Mouse (Mus musculus) heart, embryonic 15.5 days (tissue): ENCODE measurements around the gene Pou3f4. TPM values are rescaled to one million over a fixed set of nuclear protein-coding genes. Genes with fewer than 3 reads are reported as not detected.
"Not testable (repeated sequence)": the region's sequence is repeated elsewhere in the genome, so short reads cannot be mapped to it uniquely, and the experiment has no call there.

Source experiments
- ATAC-seq: fragments of 200-750 bp; cut with Nextera tagmentation; replicated peaks from 2 replicates; pipeline ENCODE4 v1.8.0; 2017; ENCODE audit warnings: low read depth, moderate TSS enrichment; ENCODE audit not compliant: insufficient number of reproducible peaks, insufficient read depth, low FRiP score
- H3K27ac ChIP-seq: fragments of 300-500 bp; sonication (generic); 2 replicates; pipeline ENCODE4 v1.5.1; 2015; ENCODE audit warnings: mild to moderate bottlenecking, inconsistent platforms
- H3K27me3 ChIP-seq: fragments of 300-500 bp; sonication (generic); 2 replicates; pipeline ENCODE4 v1.6.1; 2015; ENCODE audit warnings: inconsistent platforms
- H3K36me3 ChIP-seq: fragments of 300-500 bp; sonication (generic); 2 replicates; pipeline ENCODE4 v1.6.1; 2015; ENCODE audit warnings: mild to moderate bottlenecking, inconsistent platforms
- H3K4me1 ChIP-seq: fragments of 300-500 bp; sonication (generic); replicated peaks from 2 replicates; pipeline ENCODE4 v1.6.1; 2015; ENCODE audit warnings: inconsistent platforms
- H3K4me2 ChIP-seq: fragments of 300-500 bp; sonication (generic); 2 replicates; pipeline ENCODE4 v1.6.1; 2015; ENCODE audit warnings: inconsistent platforms, mild to moderate bottlenecking, moderate library complexity
- H3K4me3 ChIP-seq: fragments of 300-500 bp; sonication (generic); 2 replicates; pipeline ENCODE4 v1.5.1; 2015; ENCODE audit warnings: mild to moderate bottlenecking, inconsistent platforms
- H3K9ac ChIP-seq: fragments of 300-500 bp; sonication (generic); 2 replicates; pipeline ENCODE4 v1.6.1; 2015; ENCODE audit warnings: mild to moderate bottlenecking, inconsistent platforms
- H3K9me3 ChIP-seq: fragments of 300-500 bp; sonication (generic); replicated peaks from 2 replicates; pipeline ENCODE4 v1.6.1; 2016; ENCODE audit warnings: inconsistent platforms
- WGBS: fragments of 180-500 bp; shearing (Covaris S2); methylation state at CpG from one replicate; pipeline ENCODE4 v1.1.7; 2015; ENCODE audit warnings: mixed read lengths; 5-methylcytosine and 5-hydroxymethylcytosine counted together
- polyA plus RNA-seq: library from polyadenylated mRNA; unstranded; fragments of >200 nt; fragmentation: Nextera tagmentation; extraction: Ambion mirVana; gene quantifications from 2 replicates; pipeline ENCODE4 v1.2.1, GENCODE M21; 2015

Gene Pou3f4
- polyA plus RNA-seq: 0.10 TPM in 1 of 2 replicates, not detected in the other

DNA sequence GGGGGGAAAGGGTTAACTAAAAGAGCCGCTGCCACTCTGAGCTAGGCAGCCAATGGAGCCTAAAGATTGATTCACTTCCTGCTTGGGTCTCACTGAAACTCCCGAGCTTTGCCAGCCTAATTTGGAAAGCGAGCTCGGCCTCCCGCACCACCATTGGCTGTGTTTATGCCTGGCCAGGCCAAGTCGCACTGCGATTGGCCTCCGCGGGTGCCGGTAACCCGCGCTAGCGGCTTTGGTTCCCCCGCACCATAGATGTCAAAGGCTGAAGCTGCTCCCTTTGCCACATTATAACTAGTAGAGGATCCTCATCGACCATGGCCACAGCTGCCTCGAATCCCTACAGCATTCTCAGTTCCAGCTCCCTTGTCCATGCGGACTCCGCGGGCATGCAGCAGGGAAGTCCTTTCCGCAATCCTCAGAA, at the start of gene Pou3f4:
Gene Pou3f4 (plus strand): TSS at position 130 of the 421 bp plus-strand sequence.
- Histone ChIP-seq H3K4me3 (peak within 1 kb of the TSS; percentile 48), H3K4me1 (no peaks in the 10 kb centered on the region), H3K27me3 (peaks cover 41% of the 10 kb centered on the region), H3K27ac (no peak within 1 kb of the TSS), H3K9me3 (no peaks in the 10 kb centered on the region), H3K4me2 (peak within 1 kb of the TSS; percentile 71), H3K36me3 (no peaks in the 10 kb centered on the region), H3K9ac (no peak within 1 kb of the TSS)
- 19% methylated on average over 20 of the region's 20 CpGs for WGBS
- peak; percentile 85 for ATAC-seq

DNA sequence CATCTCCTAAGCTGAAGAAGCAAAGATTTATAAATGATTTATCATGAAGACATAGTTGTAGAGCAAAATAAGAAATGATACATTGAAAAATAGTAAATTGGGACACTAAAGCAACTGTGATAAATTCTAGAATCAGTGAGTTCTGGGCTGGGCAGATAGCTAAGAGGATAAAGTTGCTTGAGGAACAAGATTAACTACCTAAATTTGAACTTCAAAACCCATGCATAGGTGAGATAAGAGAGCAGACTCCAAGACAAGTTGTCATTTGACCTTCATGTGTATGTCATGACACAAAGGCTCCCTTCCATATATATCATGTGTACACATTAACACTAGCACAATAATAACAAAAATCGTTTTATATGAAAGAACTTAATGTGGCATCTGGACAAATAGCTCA, 48.1 kb upstream of the Pou3f4 start:
- 47% methylated on average over 1 of the region's 1 CpGs for WGBS
- H3K4me1 ChIP-seq: no peaks in the 10 kb centered on the region
- no peak overlapping the region for H3K9ac ChIP-seq
- no peak overlapping the region for H3K27ac ChIP-seq
- H3K27me3 ChIP-seq: no peaks in the 10 kb centered on the region
- H3K36me3 ChIP-seq: no peaks in the 10 kb centered on the region
- H3K4me2 ChIP-seq: no peak overlapping the region
- H3K9me3 ChIP-seq: no peaks in the 10 kb centered on the region
- H3K4me3 ChIP-seq: no peak overlapping the region
- no peak for ATAC-seq

DNA sequence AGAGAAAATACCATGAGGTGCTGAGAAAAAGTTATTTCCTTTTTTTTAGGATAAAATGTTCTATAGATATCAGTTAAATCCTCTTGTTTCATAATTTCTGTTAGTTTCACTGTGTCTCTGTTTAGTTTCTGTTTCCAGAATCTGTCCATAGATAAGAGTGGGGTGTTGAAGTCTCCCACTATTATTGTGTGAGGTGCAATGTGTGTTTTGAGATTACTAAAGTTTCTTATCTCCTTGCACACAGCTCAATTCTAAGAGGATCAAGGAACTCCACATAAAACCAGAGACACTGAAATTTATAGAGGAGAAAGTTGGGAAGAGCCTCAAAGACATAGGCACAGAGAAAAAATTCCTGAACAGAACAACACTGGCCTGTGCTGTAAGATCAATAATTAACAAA, 39.3 kb upstream of the Pou3f4 start:
- H3K4me1 ChIP-seq, H3K27me3 ChIP-seq, H3K36me3 ChIP-seq, H3K9me3 ChIP-seq, H3K4me2 ChIP-seq, H3K27ac ChIP-seq, H3K4me3 ChIP-seq, H3K9ac ChIP-seq, ATAC-seq: not testable (repeated sequence)

DNA sequence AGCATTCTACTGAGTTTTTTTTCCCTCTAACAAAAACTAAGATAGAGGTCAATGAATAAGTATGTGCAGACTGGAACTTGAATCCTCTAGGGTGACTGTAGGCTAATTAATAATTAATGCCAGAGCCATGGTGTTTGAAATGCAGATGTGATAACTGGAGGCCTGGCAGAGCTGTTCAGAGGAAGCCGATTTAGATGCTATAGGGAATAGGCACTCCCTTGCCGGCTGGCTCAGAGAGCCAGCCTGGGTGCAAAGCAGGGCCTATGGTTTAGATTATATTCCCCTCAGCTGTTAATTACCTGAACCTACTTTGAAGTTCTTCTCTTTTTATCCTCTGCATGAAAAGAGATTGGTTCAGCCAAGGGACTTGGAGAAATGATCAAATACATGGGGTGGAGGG, 11.6 kb upstream of the Pou3f4 start:
- Histone ChIP-seq H3K4me1 (no peaks in the 10 kb centered on the region), H3K27me3 (no peaks in the 10 kb centered on the region), H3K27ac (no peak overlapping the region), H3K36me3 (no peaks in the 10 kb centered on the region), H3K9me3 (no peaks in the 10 kb centered on the region), H3K9ac (no peak overlapping the region), H3K4me2 (no peak overlapping the region), H3K4me3 (no peak overlapping the region)
- 55% methylated on average over 2 of the region's 2 CpGs for WGBS
- ATAC-seq: no peak

- no peak overlapping the region for H3K9ac ChIP-seq
- H3K27me3 ChIP-seq: peaks cover 22% of the 10 kb centered on the region
- 41% methylated on average over 4 of the region's 4 CpGs for WGBS
Observed at GRCm38 (mm10) chrX:110810001-110810578, 4.0 kb upstream of the Pou3f4 start.

GRCm38 (mm10) chrX:110810753-110811506, 3.1 kb upstream of the Pou3f4 start:
- peaks cover 25% of the 10 kb centered on the region for H3K27me3 ChIP-seq
- no peak overlapping the region for H3K27ac ChIP-seq
- no peak overlapping the region for H3K9ac ChIP-seq
- no peaks in the 10 kb centered on the region for H3K36me3 ChIP-seq
- no peaks in the 10 kb centered on the region for H3K4me1 ChIP-seq
- no peaks in the 10 kb centered on the region for H3K9me3 ChIP-seq
- no peak overlapping the region for H3K4me3 ChIP-seq
- no peak for ATAC-seq
- 51% methylated on average over 5 of the region's 5 CpGs for WGBS
- no peak overlapping the region for H3K4me2 ChIP-seq

More at GRCm38 (mm10) chrX:110810001-110810578, 4.0 kb upstream of the Pou3f4 start:
- no peaks in the 10 kb centered on the region for H3K9me3 ChIP-seq
- no peaks in the 10 kb centered on the region for H3K36me3 ChIP-seq
- no peak overlapping the region for H3K4me2 ChIP-seq
- H3K4me1 ChIP-seq: no peaks in the 10 kb centered on the region
- H3K27ac ChIP-seq: no peak overlapping the region
- no peak for ATAC-seq
- H3K4me3 ChIP-seq: no peak overlapping the region

DNA sequence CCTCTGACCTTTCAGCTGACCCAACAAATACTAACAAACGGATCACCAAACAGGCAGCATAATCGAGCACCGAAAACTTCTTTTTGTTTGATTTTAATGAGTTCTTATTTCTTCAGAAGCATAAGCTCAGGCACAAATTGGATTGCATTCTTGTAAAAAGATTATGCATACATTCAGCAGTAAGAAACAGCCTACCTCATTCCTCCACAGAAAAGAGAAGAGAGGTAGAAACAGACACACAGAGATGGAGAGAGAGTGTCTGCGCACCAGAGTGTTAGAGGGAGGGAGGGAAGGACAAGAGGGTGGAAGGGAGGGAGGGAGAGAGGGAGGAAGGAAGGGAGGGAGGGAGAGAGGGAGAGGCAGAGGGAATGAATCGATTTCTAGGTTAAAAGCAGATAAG, 2.0 kb upstream of the Pou3f4 start:
- WGBS: 27% methylated on average over 5 of the region's 5 CpGs
- no peak overlapping the region for H3K4me2 ChIP-seq
- ATAC-seq: no peak
- H3K9ac ChIP-seq: no peak overlapping the region
- H3K4me3 ChIP-seq: no peak overlapping the region
- no peaks in the 10 kb centered on the region for H3K4me1 ChIP-seq
- H3K36me3 ChIP-seq: no peaks in the 10 kb centered on the region
- H3K27me3 ChIP-seq: peaks cover 35% of the 10 kb centered on the region
- no peak overlapping the region for H3K27ac ChIP-seq
- H3K9me3 ChIP-seq: no peaks in the 10 kb centered on the region

DNA sequence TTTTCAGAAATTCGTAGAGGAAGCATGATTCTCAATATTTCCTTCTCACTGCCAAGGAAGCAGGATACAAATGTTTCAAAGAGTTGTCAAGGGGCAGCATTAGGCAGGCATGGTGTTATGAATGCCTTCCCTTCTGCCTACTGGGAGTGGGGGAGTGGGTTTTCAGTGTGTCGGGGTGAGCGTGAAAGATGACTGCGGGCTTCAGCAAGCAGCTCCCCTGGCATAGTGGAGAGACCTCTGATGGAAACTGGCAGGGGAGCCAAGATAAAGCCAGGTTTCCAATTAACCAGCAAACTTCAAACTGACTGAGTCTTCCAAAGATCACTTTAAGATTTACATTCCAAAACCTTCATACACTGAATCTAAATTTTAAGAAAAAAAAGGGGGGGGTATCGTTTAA, 679 bp upstream of the Pou3f4 start:
- H3K4me3 ChIP-seq: no peak overlapping the region
- no peaks in the 10 kb centered on the region for H3K9me3 ChIP-seq
- H3K9ac ChIP-seq: no peak overlapping the region
- ATAC-seq: no peak
- H3K4me1 ChIP-seq: no peaks in the 10 kb centered on the region
- peaks cover 41% of the 10 kb centered on the region for H3K27me3 ChIP-seq
- H3K4me2 ChIP-seq: peak overlapping the region; percentile 71; the same call in 1 of the 2 replicates
- no peak overlapping the region for H3K27ac ChIP-seq
- no peaks in the 10 kb centered on the region for H3K36me3 ChIP-seq
- WGBS: 22% methylated on average over 5 of the region's 5 CpGs

GRCm38 (mm10) chrX:110814592-110815548, 790 bp downstream of the Pou3f4 start:
- H3K9ac ChIP-seq: no peak overlapping the region
- no peaks in the 10 kb centered on the region for H3K36me3 ChIP-seq
- no peaks in the 10 kb centered on the region for H3K9me3 ChIP-seq
- no peak overlapping the region for H3K27ac ChIP-seq
- ATAC-seq: peak; percentile 39; the same call in 1 of the 2 replicates
- 11% methylated on average over 52 of the region's 52 CpGs for WGBS
- peaks cover 40% of the 10 kb centered on the region for H3K27me3 ChIP-seq
- H3K4me3 ChIP-seq: peak overlapping the region; percentile 48
- peak overlapping the region; percentile 71 for H3K4me2 ChIP-seq
- H3K4me1 ChIP-seq: no peaks in the 10 kb centered on the region

- 30% methylated on average over 18 of the region's 18 CpGs for WGBS
- H3K9ac ChIP-seq: no peak overlapping the region
- no peaks in the 10 kb centered on the region for H3K4me1 ChIP-seq
- H3K36me3 ChIP-seq: no peaks in the 10 kb centered on the region
- H3K27ac ChIP-seq: no peak overlapping the region
- ATAC-seq: no peak
- peak overlapping the region; percentile 48 for H3K4me3 ChIP-seq
- H3K4me2 ChIP-seq: peak overlapping the region; percentile 71
- peaks cover 37% of the 10 kb centered on the region for H3K27me3 ChIP-seq
- no peaks in the 10 kb centered on the region for H3K9me3 ChIP-seq
Observed at GRCm38 (mm10) chrX:110815549-110815930, 1.5 kb downstream of the Pou3f4 start.

- peak overlapping the region; percentile 17; the same call in 1 of the 2 replicates for H3K4me3 ChIP-seq
- no peak overlapping the region for H3K27ac ChIP-seq
- H3K9me3 ChIP-seq: no peaks in the 10 kb centered on the region
- H3K4me2 ChIP-seq: peak overlapping the region; percentile 46
- H3K27me3 ChIP-seq: peaks cover 37% of the 10 kb centered on the region
- H3K9ac ChIP-seq: no peak overlapping the region
- H3K4me1 ChIP-seq: no peaks in the 10 kb centered on the region
- WGBS: 10% methylated on average over 16 of the region's 16 CpGs
- no peaks in the 10 kb centered on the region for H3K36me3 ChIP-seq
- no peak for ATAC-seq
Observed at GRCm38 (mm10) chrX:110816609-110817008, 2.5 kb downstream of the Pou3f4 start.
